Mouse (Mus musculus): ENCODE results near the gene Rnf212.

- TF ChIP-seq CTCF (IDR thresholded peaks at IDR 0.05; ENCODE audit: borderline replicate concordance, insufficient read depth, low read depth, low read length) (no peak), POLR2A (IDR thresholded peaks at IDR 0.05; ENCODE audit: borderline replicate concordance, insufficient read depth, low read length) (no peak)
These were observed 47.4 kb downstream of the Rnf212 start for GRCm38 (mm10) chr5:108727425-108727824.
